ENCODE assay signal across 11 mouse cellular contexts in genomic region chr10:60215077-60215960, GRCm38 (mm10). TPM values are rescaled to one million over a fixed set of nuclear protein-coding genes. Genes with fewer than 3 reads are reported as not detected.
DNase-seq lines count a peak whose midpoint lies in the region; ATAC-seq lines count a peak whose summit lies in the region.
"Had no signal": no experiment of that assay in that cellular context is flagged by ENCODE, and none has a peak within 500 bp of the region (broad histone marks: within the 10 kb centered on the region; RNA-seq: fewer than 3 reads in every experiment).

No protein-coding gene starts in this region.

- H3K9ac ChIP-seq in kidney, embryonic 14.5 days (ENCODE audit: low read depth, low read length): no peak overlapping the region

- H3K4me3 ChIP-seq in kidney, embryonic 14.5 days (ENCODE audit: low read length): no peak overlapping the region

- H3K9me3 ChIP-seq in kidney, embryonic 14.5 days (ENCODE audit: control insufficient read depth, low read length): no peaks in the 10 kb centered on the region

- no peak overlapping the region for H3K27ac ChIP-seq in kidney, embryonic 14.5 days (ENCODE audit: low read depth, low read length)

- peak; percentile 61 for DNase-seq in kidney, adult 18-20 months
- DNase-seq in brain, adult 2 months (ENCODE audit: low read depth, low spot score): peak; percentile 78
- DNase-seq in kidney, postnatal 10 days: peak; percentile 49
- DNase-seq in lung, postnatal 4 days: peak; percentile 37 to 66
- no peak for DNase-seq in cerebellum, adult 9-11 months
- no peak for DNase-seq in adrenal gland, postnatal 4 days (ENCODE audit: low spot score in 2 of 2)
- DNase-seq: adrenal gland, postnatal 25 days; gastrocnemius, postnatal 25 days; heart, postnatal 4 days had no signal

- peaks cover 16% of the 10 kb centered on the region for H3K4me1 ChIP-seq in kidney, embryonic 14.5 days (ENCODE audit: control insufficient read depth, insufficient read depth, low read length)

- WGBS in kidney, embryonic 14.5 days: 61% methylated on average over 14 of the region's 14 CpGs

- no peak for ATAC-seq in kidney, embryonic 14.5 days (ENCODE audit: low FRiP score, low TSS enrichment)
- no peak for ATAC-seq in erythroblast, adult 5-6 weeks (replicated peaks; ENCODE audit: low FRiP score, poor library complexity, severe bottlenecking)

- H3K36me3 ChIP-seq in kidney, embryonic 14.5 days (ENCODE audit: control insufficient read depth, insufficient read depth, low read length): no peaks in the 10 kb centered on the region

- no peak overlapping the region for H3K4me2 ChIP-seq in kidney, embryonic 14.5 days (replicated peaks; ENCODE audit: low read depth, low read length)

- H3K27me3 ChIP-seq in kidney, embryonic 14.5 days (ENCODE audit: control insufficient read depth, insufficient read depth, low read length): peaks cover 7% of the 10 kb centered on the region; the same call in 1 of the 2 replicates

RNA-seq across cellular contexts. Expression of gene Chst3, which starts 3.7 kb away (rescaled TPM):
- polyA plus RNA-seq in kidney, embryonic 14.5 days (2014; fragmentation: Nextera tagmentation; extraction: Ambion mirVana): 1.0 and 1.1 TPM in 2 replicates
- total RNA-seq in erythroblast, adult 5-6 weeks (2015; ENCODE audit: low replicate concordance): not detected in 2 replicates
- total RNA-seq in erythroblast, adult 5-6 weeks (2017; ENCODE audit: low replicate concordance): not detected in 2 replicates
- 1 to 10 TPM; 3.2 to 3.4 TPM for total RNA-seq in adrenal gland, postnatal 4 days (2021)

Comparison
In these comparisons a context has a peak if more than half of its experiments do, and no peak if none do; other contexts are left out.
1. DNase-seq: peak in kidney, adult 18-20 months (single experiment), brain, adult 2 months (single experiment), kidney, postnatal 10 days (single experiment) and lung, postnatal 4 days (2 of 2); none in cerebellum, adult 9-11 months (single experiment) and adrenal gland, postnatal 4 days (0 of 2).
2. RNA of gene Chst3, which starts 3.7 kb away (total RNA-seq): 3.2 to 3.4 TPM in adrenal gland, postnatal 4 days; not detected in erythroblast, adult 5-6 weeks; every median in the first group is over 4 times any median in the second.